Mouse (Mus musculus) embryo, embryonic 11.5 days (tissue): ENCODE data around the gene Fam189a2.

Source experiments
- DNase-seq: peaks from one replicate; pipeline ENCODE4 v3.0.0-alpha.2; 2012; ENCODE audit warnings: low read depth, low spot score

The Fam189a2 gene

DNA sequence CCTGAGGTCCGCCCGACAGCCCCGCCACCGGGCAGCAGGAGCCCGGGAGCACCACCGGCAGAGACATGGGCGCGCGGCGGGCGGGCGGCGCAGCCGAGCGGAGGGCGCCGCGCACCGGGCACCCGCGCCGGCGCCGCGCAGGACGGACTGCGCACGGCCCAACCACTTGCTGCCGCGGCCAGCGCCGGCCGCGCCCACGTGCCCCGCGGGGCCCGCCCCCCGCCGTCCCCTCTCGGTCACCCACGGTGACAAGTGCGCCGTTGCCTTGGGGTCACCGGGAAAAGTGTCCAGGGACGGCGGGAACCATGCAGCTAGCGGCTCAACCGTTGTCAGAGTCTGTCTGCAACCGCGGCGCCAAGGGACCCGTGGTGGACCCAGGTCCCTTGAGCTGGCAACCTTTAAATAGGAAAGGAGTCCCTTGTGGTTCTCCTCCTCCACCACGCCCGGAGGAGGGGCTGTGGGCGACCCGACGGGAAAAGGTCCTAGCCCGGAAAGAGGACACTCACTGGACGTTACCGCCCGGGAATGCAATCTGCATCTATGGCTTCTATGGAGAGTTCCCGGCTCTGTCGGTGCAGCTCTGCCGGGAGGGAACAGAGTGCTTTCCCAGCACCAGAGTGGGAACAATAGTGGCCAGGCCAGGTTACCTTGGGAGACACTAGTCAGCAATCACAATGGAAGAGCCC lies at the start of gene Fam189a2:
Gene Fam189a2, minus strand, starts transcription at position 149 of the 686 bp plus-strand sequence.
- no peak for DNase-seq

DNA sequence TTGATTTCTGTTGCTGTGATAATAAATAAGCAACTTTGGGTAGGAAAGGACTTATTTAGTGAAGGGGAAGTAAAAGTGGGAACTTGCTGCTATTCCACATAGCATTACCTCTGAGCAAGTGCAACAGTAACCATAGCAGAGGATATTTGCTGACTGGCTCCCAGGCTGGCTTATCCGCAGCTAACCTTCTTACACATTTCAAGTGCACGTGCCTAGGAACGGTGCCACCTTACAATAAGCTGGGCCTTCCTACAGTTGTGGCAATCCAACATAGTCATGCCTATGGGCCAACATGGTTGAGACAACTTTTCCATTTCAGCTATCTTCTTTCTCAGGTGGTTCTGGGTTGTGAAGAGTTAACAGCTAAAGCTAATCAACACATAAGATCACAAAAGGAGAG lies 46.8 kb upstream of the Fam189a2 start:
- DNase-seq: no peak

GRCm38 (mm10) chr19:24076536-24076935 lies 45.7 kb upstream of the Fam189a2 start:
- no peak for DNase-seq

DNA sequence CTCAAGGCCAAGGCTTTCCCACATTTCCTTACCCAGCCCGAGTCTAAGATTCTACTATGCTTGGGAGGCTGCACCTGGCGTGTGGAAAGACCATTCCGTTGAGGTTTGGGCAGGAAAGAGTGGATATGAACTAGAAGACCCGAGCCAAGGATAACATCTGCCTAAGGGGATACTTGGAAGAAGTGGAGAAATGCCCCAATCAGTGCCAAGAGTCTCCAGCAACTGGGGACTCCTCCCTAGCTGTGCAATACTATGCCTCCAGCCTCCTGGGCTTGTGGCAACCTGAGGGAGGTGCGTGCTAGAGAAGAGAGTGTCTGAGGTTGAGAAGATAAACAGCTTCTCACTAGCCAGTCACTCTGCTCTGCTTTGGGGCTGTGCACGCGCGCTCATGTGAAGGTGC lies 45.1 kb upstream of the Fam189a2 start:
- no peak for DNase-seq

- no peak for DNase-seq
Observed at GRCm38 (mm10) chr19:24073155-24073554, 42.3 kb upstream of the Fam189a2 start.

GRCm38 (mm10) chr19:24064348-24064895 lies 33.6 kb upstream of the Fam189a2 start:
- DNase-seq: no peak

GRCm38 (mm10) chr19:24063585-24063984 lies 32.8 kb upstream of the Fam189a2 start:
- DNase-seq: no peak

DNA sequence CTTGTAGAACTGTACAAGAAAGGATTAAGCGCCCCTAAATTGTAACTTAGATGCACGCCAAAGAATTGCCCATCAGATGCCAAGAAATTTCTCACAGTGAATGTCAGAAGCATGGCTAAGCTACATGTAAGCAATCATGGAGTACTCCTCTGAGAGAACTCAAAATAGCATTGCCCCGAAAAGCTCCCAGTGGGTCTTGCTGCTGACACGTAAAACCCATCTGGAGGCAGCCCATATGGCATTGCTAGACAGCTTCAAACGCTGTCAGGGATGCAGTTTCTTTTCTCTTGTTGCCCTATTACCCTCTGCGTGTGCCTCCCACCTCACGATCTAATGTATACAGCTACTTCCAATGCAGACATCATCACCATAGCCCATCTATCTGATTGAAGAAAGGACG lies 28.0 kb upstream of the Fam189a2 start:
- no peak for DNase-seq

DNA sequence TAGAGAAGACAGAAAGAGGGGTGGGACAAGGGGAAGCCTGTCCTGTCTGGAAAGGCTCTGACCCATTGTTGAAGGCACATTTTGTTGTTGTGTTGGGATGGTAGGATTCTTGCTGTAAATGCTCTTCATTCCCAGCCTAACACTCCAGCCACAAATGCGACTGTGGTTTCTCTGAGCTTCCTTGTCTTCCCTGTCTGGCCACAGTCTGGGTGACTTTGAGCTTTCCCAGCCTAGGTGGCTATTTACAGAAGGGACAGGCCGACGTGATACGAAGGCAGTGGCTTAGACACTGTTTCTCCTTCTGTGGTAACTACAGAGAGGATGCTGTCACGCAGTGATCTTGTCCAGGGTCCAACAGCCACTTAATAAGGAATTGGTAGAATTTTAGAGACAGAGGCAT lies 27.2 kb upstream of the Fam189a2 start:
- no peak for DNase-seq

DNA sequence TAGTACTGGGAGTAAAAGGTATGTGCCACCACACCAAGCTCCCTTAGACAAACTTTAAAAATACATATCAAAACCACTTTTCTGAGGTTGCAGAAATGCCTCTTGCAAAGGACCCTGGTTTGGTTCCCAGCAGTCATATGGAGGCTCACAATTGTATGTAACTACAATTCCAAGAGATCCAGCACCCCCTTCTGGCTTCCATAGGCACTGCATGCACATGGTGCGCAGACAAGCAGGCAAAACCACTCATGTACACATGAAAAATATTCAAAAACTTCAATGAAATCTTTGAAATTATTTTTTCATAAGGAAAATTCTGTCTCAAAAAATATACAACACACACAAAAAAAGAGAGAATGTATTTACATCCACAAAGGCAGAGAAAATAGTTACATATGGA lies 26.1 kb upstream of the Fam189a2 start:
- DNase-seq: no peak

GRCm38 (mm10) chr19:24054904-24055303 lies 24.1 kb upstream of the Fam189a2 start:
- DNase-seq: no peak

- no peak for DNase-seq
Observed at GRCm38 (mm10) chr19:24054265-24054664, 23.4 kb upstream of the Fam189a2 start.

GRCm38 (mm10) chr19:24050514-24050913 lies 19.7 kb upstream of the Fam189a2 start:
- no peak for DNase-seq

DNA sequence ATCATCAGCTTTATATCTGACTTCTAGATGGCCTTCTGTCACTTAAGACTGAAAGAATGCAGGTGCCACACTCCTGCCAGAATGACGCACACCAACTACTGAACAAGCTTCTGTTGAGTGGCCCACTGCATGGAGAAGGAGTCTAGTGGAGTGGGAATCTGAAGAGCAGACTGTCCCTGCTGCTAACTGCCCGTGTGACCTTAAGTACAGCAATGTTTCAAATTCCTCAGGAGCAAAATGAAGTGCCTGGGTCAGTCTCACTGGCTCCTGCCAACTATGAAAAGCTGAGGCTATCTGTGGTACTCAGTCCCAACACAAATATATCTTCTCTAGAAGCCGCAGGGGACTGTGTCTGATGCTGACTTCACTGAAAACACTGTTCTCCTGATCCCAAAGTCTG lies 18.5 kb upstream of the Fam189a2 start:
- no peak for DNase-seq

DNA sequence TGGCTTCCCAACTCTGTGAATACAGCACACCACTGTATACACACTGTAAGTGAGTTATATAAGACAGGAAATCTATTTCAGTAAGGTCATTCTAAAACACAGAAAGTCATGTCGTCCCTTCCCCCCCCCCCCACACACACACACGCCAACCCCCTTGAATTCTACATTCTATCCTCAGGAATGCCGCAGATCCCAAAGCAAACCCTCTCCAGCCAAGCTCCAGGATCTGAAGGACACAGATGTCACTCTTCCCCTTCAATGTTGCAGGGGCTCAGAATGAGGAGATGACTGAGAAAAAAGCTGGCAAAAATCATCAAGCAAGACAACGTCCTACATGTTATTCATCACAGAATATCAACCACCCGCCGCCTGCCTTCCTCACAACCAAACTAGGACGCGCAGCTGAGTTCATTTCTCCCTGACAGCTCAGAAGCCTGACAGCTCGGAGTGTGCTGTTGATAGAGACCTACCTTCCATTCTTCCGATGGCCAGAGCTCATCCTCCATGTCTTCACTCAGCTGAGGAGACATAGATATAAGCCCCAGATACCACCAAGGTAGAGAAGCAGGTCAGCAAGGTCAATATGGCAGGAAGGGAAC lies 15.7 kb upstream of the Fam189a2 start:
- no peak for DNase-seq

DNA sequence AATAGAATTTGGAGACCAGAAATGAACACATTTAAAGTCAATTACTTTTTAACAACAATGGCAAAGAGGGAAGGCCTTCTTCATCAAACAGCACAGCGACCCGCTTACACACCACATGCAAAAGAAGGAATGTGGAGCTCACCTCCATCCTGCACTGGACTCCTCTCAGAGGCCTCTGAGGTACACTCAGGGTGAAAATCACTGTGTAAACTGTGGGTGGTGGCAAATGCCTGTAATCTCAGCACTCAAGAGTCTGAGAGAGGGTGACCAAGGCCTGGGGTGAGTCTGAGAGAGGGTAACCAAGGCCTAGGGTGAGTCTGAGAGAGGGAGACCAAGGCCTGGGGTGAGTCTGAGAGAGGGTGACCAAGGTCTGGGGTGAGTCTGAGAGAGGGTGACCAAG lies 11.6 kb upstream of the Fam189a2 start:
- DNase-seq: no peak

GRCm38 (mm10) chr19:24039061-24039853 lies 8.4 kb upstream of the Fam189a2 start:
- no peak for DNase-seq

GRCm38 (mm10) chr19:24034367-24034766 lies 3.5 kb upstream of the Fam189a2 start:
- no peak for DNase-seq

DNA sequence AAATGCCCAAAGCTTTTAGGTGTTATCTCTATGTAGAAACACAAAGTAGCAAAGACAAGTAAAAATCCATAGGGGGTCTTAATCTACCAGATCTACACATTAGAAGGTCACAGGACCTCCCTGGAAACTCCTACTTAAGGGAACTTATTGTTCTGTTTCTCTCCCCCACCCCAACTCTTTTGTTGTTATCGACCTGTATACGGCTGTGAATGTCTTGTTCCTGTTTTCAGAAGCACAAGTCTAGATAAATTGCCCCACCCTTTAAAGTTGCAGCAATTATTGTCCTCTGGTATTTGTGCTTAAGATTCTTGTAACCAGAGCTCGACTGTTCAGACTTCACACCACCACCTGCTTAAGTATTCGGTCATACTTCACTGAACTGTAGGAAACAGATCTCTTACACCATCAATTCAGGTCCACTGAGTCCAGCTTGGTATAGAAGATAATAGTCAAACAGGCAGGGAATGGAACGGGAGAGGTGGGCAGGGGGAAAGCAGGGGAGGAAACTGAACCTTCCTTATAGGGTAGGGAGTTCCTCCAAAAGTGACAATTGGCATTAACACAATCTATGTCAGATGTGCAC lies 1.9 kb upstream of the Fam189a2 start:
- DNase-seq: no peak

DNA sequence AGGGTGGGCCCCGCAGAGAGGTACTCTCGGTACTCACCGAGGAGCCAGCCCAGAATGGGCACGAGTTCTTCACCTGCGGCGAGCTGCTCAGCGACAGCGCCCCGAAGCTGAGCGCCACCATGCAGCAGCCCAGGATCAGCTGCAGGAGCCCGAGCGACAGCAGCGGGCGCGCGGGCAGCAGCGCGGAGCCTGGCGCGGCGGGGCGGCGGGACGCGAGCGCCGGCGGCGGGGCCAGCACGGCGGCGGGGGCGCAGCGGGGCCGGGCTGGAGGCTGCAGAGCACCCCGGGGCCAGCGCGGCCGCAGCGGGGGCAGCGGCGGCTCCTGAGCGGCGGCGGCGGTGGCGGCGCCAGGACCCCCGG lies 328 bp downstream of the Fam189a2 start:
- no peak for DNase-seq

DNA sequence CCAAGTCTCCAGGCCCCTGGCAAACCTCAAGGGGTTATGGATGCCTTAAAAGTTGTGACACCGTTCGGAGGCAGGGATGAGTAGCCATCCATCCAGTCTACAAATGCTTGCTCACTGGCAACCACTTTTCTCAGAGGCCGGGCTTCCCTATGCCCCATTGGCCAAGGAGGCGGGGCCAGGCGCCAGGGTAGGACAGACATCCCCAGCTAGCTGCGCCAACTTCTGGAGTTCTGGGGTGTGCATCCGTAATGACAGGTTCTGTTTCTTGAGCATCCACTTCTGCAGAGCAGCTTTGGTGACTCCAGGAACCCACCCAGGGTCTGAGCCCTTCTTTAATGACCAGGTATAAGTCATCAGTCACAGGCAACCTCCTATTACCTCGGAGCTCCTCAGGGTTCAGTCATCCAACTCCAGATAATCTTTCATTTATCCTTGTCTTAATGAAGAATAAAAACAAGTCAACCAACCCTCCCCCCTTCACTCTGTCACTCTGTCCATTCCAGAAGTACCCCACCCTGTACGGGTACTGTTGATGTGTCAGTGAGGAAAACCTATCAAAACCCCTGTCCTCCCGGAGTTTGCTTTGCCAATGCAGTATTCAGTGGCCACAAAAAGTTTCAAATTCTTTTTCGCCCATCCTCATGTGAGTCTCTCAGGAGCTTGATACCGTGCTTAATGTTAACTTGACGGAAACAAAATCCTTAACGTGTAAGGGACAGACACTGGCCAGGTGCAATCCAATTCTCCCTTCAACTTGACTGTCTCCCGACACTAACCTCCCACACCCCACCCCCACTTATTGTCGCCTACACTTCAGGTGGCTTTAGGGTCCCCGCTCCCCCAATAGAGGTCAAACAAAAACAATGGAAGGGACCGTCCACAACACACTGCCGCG lies 956 bp downstream of the Fam189a2 start:
- DNase-seq: no peak
